Mouse (Mus musculus): ENCODE data around the gene App. TPM values are rescaled to one million over a fixed set of nuclear protein-coding genes. Genes with fewer than 3 reads are reported as not detected.
A peak's percentile ranks its signal among the peaks of the same experiment; 100 is the strongest.

The App gene
- polyA plus RNA-seq, 1 experiment from 2014 or later, result 161 TPM

GRCm38 (mm10) chr16:85166205-85166604, 7.4 kb downstream of the App start:
- no peak for DNase-seq (ENCODE audit: low spot score)
- H3K9me3 ChIP-seq, result 0 out of 2 replicates have a peak, but pooled peaks cover 3% of the 10 kb centered on the region
- peaks cover 25% of the 10 kb centered on the region for H3K4me1 ChIP-seq (replicated peaks)
- no peak overlapping the region for H3K4me3 ChIP-seq
- 86% methylated on average over 4 of the region's 4 CpGs for WGBS
- no peaks in the 10 kb centered on the region for H3K27me3 ChIP-seq (ENCODE audit: insufficient read depth, poor library complexity, severe bottlenecking)
- peaks cover 25% of the 10 kb centered on the region for H3K36me3 ChIP-seq
- no peak overlapping the region for H3K27ac ChIP-seq

DNA sequence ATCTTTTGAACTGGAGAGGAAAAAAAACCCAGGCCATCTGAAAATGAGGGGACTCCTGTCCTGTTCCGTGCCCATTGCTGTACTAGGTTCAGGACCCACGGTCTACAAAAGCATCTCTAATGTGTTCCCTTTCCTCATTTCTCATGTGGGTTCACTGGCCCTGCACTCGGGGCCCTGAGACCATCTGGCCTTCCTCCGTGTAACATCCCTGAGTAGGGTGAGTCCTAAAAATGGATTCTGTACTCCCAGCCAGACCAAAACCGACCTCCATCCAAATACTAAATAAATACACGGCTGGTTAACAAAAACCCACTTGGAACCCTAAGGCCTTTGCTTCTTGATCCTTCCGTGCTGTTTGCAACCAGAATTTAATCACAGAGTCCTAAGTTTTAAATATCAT, 7.9 kb downstream of the App start:
- Histone ChIP-seq H3K36me3 (peaks cover 25% of the 10 kb centered on the region), H3K4me3 (no peak overlapping the region), H3K9me3 (0 out of 2 replicates have a peak, but pooled peaks cover 3% of the 10 kb centered on the region), H3K27me3 (ENCODE audit: insufficient read depth, poor library complexity, severe bottlenecking) (no peaks in the 10 kb centered on the region), H3K27ac (no peak overlapping the region), H3K4me1 (replicated peaks) (peaks cover 19% of the 10 kb centered on the region)
- WGBS, result 76% methylated on average over 7 of the region's 7 CpGs
- DNase-seq (ENCODE audit: low spot score), result no peak

DNA sequence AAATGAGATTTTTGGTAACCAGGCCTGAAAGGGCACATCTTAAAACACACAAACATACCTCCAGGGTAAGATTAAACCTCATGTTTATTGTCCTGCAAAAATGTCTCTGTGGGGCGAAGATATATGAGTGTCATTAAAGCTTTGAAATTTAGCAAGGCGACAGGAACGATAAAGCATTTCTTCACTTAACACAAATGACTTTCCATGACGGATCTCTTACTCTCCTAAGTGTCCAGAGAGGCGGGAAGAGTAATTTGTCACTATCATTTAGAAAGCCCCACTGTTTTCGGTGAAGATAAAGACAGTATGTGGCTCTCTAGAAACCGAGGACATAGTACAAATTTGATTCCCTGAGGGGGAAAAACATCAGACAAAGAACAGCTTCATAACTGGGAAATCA, 8.4 kb downstream of the App start:
- 0 out of 2 replicates have a peak, but pooled peaks cover 3% of the 10 kb centered on the region for H3K9me3 ChIP-seq
- 75% methylated on average over 7 of the region's 7 CpGs for WGBS
- peaks cover 15% of the 10 kb centered on the region for H3K4me1 ChIP-seq (replicated peaks)
- peaks cover 26% of the 10 kb centered on the region for H3K36me3 ChIP-seq
- no peaks in the 10 kb centered on the region for H3K27me3 ChIP-seq (ENCODE audit: insufficient read depth, poor library complexity, severe bottlenecking)
- no peak overlapping the region for H3K27ac ChIP-seq
- no peak overlapping the region for H3K4me3 ChIP-seq
- DNase-seq (ENCODE audit: low spot score), result no peak

DNA sequence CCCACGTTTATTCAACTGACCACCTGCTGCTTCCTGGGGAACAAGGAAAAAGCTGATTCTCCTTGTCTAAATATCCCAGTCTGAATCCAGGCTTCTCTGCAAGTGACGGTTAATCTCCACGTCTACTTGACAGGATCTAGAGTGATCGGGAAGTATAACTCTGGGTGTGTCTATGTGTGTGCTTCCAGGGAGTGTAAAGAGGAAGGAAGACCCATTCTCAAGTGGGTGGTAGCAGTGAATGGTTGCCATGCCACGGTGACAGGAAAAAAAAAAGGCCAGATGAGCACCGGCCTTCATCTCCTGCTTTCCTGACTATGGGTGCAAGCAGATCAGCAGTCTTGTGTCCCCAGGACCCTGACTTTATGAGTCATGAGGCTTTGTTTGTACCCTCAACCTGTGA, 10.8 kb downstream of the App start:
- Histone ChIP-seq H3K4me3 (no peak overlapping the region), H3K27ac (no peak overlapping the region), H3K36me3 (peaks cover 15% of the 10 kb centered on the region), H3K9me3 (0 out of 2 replicates have a peak, but pooled peaks cover 3% of the 10 kb centered on the region), H3K4me1 (replicated peaks) (0 out of 2 replicates have a peak, but pooled peaks cover 3% of the 10 kb centered on the region), H3K27me3 (ENCODE audit: insufficient read depth, poor library complexity, severe bottlenecking) (no peaks in the 10 kb centered on the region)
- no peak for DNase-seq (ENCODE audit: low spot score)
- WGBS, result 82% methylated on average over 6 of the region's 6 CpGs

DNA sequence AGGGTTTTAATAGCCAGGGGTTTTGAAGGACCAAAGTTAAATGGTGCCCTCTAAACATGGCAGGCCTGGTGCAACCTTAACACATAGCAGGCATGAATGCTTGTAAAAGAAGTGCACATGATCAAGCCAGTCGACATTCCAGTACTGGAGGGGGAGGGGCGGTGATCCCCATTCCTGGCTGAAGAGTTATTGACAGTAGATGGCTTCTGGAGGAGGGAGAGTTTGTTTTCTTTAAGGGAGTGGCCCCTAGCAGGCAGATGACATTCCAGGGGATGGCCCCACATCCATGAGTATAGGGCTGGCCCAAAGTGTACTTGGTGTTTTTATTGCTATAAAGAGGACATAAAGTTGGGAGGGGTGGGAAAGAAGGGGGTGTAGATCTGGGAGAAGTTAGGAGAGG, 13.4 kb downstream of the App start:
- Histone ChIP-seq H3K4me1 (replicated peaks) (peaks cover 6% of the 10 kb centered on the region; the same call in 1 of the 2 replicates), H3K27ac (no peak overlapping the region), H3K9me3 (no peaks in the 10 kb centered on the region), H3K36me3 (peaks cover 7% of the 10 kb centered on the region), H3K27me3 (ENCODE audit: insufficient read depth, poor library complexity, severe bottlenecking) (no peaks in the 10 kb centered on the region), H3K4me3 (no peak overlapping the region)
- WGBS, result 76% methylated on average over 2 of the region's 2 CpGs
- DNase-seq (ENCODE audit: low spot score), result no peak

DNA sequence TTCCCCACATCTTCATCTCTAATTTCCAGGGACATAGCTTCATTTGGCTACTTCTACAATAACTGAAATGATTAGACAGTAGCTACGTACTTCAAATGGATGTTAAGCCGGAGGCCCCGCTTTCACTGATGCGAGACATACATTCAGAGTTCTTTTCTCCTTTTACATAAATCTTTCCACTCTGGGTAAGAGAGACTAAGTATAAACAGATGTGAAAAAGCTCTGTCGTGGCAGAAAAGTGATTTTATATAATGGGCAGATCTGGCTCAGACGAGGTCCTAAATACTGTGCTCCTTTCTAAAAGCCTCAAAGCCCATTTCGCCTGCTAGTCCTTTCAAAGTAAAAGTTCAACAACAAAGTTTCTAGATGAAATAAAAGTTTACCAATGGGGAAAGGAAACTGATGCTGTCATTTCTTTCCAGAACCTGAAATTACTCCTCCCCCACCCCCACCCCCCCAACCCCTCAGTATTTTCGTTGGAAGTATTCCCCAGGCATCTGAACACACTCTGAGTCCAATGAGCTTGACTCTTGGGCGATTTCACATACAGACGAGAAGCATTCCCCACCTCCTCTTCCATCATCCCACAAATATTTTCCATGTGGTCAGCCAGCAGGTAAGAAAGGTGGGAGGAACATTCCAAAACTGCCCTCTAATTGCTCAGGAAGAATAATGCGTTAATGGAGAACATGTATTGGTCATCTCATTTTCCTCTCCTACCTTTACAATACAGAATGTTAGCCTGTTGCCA, 15.6 kb downstream of the App start:
- H3K4me1 ChIP-seq (replicated peaks), result peaks cover 9% of the 10 kb centered on the region; the same call in 1 of the 2 replicates
- H3K9me3 ChIP-seq, result no peaks in the 10 kb centered on the region
- H3K27ac ChIP-seq, result no peak overlapping the region
- peaks cover 7% of the 10 kb centered on the region for H3K36me3 ChIP-seq
- no peak for DNase-seq (ENCODE audit: low spot score)
- no peaks in the 10 kb centered on the region for H3K27me3 ChIP-seq (ENCODE audit: insufficient read depth, poor library complexity, severe bottlenecking)
- no peak overlapping the region for H3K4me3 ChIP-seq
- WGBS, result 79% methylated on average over 11 of the region's 11 CpGs

DNA sequence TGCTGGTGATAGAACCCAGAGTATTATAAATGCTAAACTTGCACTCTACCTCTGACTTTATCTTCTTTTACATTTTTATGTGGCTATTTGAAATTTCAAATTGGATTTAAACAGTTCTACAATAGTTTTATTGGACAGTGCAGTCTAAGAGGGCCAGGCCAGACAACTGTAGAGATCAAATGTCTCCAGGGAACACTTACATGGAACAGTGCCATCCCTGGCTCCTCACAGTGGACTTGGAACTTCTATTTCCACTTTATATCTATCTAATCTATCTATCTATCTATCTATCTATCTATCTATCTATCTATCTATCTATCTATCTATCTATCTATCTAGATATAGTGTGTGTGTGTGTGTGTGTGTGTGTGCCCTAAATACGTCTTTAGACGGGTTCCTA, 16.4 kb downstream of the App start:
- Histone ChIP-seq H3K9me3 (no peaks in the 10 kb centered on the region), H3K36me3 (peaks cover 7% of the 10 kb centered on the region), H3K4me1 (replicated peaks) (peaks cover 17% of the 10 kb centered on the region), H3K27me3 (ENCODE audit: insufficient read depth, poor library complexity, severe bottlenecking) (no peaks in the 10 kb centered on the region), H3K27ac (no peak overlapping the region), H3K4me3 (no peak overlapping the region)
- DNase-seq (ENCODE audit: low spot score), result no peak
- 90% methylated on average over 2 of the region's 2 CpGs for WGBS

DNA sequence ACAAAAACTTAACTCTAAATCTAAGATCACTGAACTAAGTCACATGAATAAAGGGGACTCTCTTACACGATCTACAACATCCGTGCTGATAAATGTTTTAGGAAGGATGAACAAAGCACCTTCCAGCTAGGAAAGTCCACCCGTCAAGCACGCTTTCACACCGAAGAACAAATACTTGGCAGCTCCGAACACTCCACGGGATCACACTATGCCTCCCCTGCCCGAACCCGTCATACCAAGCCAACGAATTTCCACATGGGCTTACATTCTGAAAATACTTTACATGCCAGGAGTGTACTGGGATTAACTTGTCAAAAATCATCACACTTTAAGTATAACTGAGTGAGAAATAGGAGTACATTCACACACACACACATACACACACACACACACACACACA, 17.7 kb downstream of the App start:
- Histone ChIP-seq H3K36me3 (peaks cover 7% of the 10 kb centered on the region), H3K27me3 (ENCODE audit: insufficient read depth, poor library complexity, severe bottlenecking) (no peaks in the 10 kb centered on the region), H3K27ac (no peak overlapping the region), H3K9me3 (no peaks in the 10 kb centered on the region), H3K4me1 (replicated peaks) (peaks cover 27% of the 10 kb centered on the region), H3K4me3 (no peak overlapping the region)
- 84% methylated on average over 10 of the region's 10 CpGs for WGBS
- DNase-seq (ENCODE audit: low spot score), result no peak

DNA sequence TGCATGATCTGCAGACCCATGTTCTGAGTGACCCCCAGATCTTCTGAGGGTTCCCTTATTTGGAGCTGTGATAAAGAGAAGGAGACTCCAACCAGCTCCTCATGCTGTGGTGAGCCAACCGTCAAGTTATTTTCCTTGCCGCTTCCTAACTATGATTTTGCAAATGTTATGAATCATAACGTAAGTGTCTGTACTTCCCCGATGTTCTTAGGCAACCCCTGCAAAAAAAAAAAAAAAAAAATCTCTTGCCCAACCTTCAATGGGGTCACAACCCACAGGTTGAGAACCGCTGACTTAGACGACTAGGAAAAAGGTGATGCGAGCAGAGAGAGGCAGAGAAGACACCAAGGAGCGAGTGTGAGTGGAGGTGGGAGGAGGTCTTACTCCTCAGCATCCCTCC, 21.1 kb downstream of the App start:
- no peak for DNase-seq (ENCODE audit: low spot score)
- no peaks in the 10 kb centered on the region for H3K27me3 ChIP-seq (ENCODE audit: insufficient read depth, poor library complexity, severe bottlenecking)
- 88% methylated on average over 8 of the region's 8 CpGs for WGBS
- no peak overlapping the region for H3K27ac ChIP-seq
- no peak overlapping the region for H3K4me3 ChIP-seq
- H3K4me1 ChIP-seq (replicated peaks), result peaks cover 29% of the 10 kb centered on the region
- peaks cover 7% of the 10 kb centered on the region for H3K36me3 ChIP-seq
- no peaks in the 10 kb centered on the region for H3K9me3 ChIP-seq

GRCm38 (mm10) chr16:85151681-85152080, 21.9 kb downstream of the App start:
- peaks cover 29% of the 10 kb centered on the region for H3K4me1 ChIP-seq (replicated peaks)
- 18% methylated on average over 7 of the region's 7 CpGs for whole genome bisulfite sequencing
- H3K27me3 ChIP-seq (ENCODE audit: insufficient read depth, poor library complexity, severe bottlenecking), result no peaks in the 10 kb centered on the region
- no peak for DNase-seq (ENCODE audit: low spot score)
- H3K4me3 ChIP-seq, result no peak overlapping the region
- peaks cover 7% of the 10 kb centered on the region for H3K36me3 ChIP-seq
- H3K27ac ChIP-seq, result peak overlapping the region; percentile 23; the same call in 1 of the 2 replicates
- no peaks in the 10 kb centered on the region for H3K9me3 ChIP-seq

- H3K36me3 ChIP-seq, result peaks cover 7% of the 10 kb centered on the region
- H3K27me3 ChIP-seq (ENCODE audit: insufficient read depth, poor library complexity, severe bottlenecking), result no peaks in the 10 kb centered on the region
- no peak overlapping the region for H3K4me3 ChIP-seq
- WGBS, result 67% methylated on average over 9 of the region's 9 CpGs
- no peak overlapping the region for H3K27ac ChIP-seq
- H3K4me1 ChIP-seq (replicated peaks), result peaks cover 31% of the 10 kb centered on the region
- no peaks in the 10 kb centered on the region for H3K9me3 ChIP-seq
- no peak for DNase-seq (ENCODE audit: low spot score)
Observed at GRCm38 (mm10) chr16:85150902-85151301, 22.7 kb downstream of the App start.

DNA sequence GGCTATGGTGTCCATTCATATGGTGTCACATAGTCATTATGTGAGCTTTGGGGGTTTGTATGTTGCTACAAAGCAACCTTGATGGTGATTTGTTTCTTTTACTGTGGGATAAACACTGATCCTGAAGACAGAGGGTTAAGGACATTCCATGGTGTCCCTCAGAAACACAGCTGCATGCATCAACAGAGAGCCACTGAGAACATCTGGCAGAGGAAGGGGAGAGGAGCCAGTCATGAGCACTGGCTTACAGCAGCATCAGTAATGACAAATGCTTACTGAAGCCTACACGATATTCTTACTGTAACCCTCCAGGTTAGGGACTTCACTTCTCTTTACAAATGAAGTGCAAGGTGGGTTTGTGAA, 24.1 kb downstream of the App start:
- H3K27me3 ChIP-seq (ENCODE audit: insufficient read depth, poor library complexity, severe bottlenecking), result no peaks in the 10 kb centered on the region
- no peaks in the 10 kb centered on the region for H3K9me3 ChIP-seq
- H3K4me3 ChIP-seq, result no peak overlapping the region
- DNase-seq (ENCODE audit: low spot score), result no peak
- peaks cover 38% of the 10 kb centered on the region for H3K4me1 ChIP-seq (replicated peaks)
- WGBS, result 95% methylated on average over 1 of the region's 1 CpGs
- H3K36me3 ChIP-seq, result peaks cover 7% of the 10 kb centered on the region
- H3K27ac ChIP-seq, result no peak overlapping the region

DNA sequence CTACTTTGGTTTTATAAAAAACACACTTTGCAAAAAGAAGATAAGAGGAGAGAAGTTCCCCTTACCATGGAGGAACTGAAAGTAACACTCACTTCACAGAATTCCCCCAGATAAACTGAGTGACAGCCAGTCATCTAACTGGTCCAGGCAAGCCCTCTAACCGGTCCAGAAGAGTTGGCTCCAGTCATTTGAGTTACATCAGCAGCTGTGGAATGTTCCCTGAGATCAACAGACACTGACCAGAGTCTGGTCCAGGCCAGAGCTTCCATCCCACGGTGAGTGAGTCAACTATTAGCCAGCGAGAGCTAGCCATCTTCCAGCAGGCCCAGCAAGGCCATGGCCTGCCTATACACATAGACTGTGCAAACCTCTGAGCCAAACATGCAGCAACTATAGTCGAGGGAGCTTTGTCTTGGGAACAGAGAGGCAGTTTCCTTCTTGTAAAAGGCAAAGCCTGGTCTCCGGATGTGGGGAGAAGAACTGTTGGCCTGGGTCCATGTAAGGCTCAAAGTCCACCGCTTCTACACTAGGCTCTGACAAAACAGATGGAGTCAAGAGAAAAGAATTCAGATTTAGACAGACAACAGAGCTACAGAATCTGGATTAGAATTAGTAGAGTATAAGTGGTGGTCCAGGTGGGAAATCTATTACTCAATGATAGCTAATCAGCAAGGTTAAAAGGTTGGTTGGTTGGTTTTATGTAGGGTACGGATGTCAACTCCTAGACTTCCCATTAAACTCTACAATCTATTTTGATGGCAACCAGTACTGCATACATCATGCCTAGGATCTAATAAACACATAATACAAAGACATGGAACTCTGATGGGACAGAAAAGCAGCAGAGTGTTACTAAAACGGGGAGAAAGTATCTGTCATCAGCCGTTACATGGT, 24.7 kb downstream of the App start:
- no peak for DNase-seq (ENCODE audit: low spot score)
- H3K9me3 ChIP-seq, result no peaks in the 10 kb centered on the region
- peaks cover 38% of the 10 kb centered on the region for H3K4me1 ChIP-seq (replicated peaks)
- H3K4me3 ChIP-seq, result no peak overlapping the region
- WGBS, result 85% methylated on average over 9 of the region's 9 CpGs
- peaks cover 7% of the 10 kb centered on the region for H3K36me3 ChIP-seq
- no peaks in the 10 kb centered on the region for H3K27me3 ChIP-seq (ENCODE audit: insufficient read depth, poor library complexity, severe bottlenecking)
- no peak overlapping the region for H3K27ac ChIP-seq

Measured in hindbrain, embryonic 10.5 days (tissue).